ENCODE assay signal across 23 mouse cellular contexts in genomic region chr3:88164263-88164662, GRCm38 (mm10). TPM values are rescaled to one million over a fixed set of nuclear protein-coding genes. Genes with fewer than 3 reads are reported as not detected.
DNase-seq lines count a peak whose midpoint lies in the region; ATAC-seq and TF ChIP-seq lines count a peak whose summit lies in the region.
"Had no signal": no experiment of that assay in that cellular context is flagged by ENCODE, and none has a peak within 500 bp of the region (broad histone marks: within the 10 kb centered on the region; RNA-seq: fewer than 3 reads in every experiment).

No protein-coding gene starts in this region.

- H3K36me3 ChIP-seq in forebrain, embryonic 13.5 days (ENCODE audit: poor library complexity, severe bottlenecking) = peaks cover 96% of the 10 kb centered on the region
- H3K36me3 ChIP-seq in forebrain, embryonic 16.5 days (ENCODE audit: control insufficient read depth, insufficient read depth) = peaks cover 30% of the 10 kb centered on the region
- peaks cover 97% of the 10 kb centered on the region for H3K36me3 ChIP-seq in hindbrain, embryonic 10.5 days
- H3K36me3 ChIP-seq in hindbrain, embryonic 13.5 days = peaks cover 96% of the 10 kb centered on the region

- H3K27me3 ChIP-seq in forebrain, embryonic 13.5 days = no peaks in the 10 kb centered on the region
- H3K27me3 ChIP-seq in forebrain, embryonic 16.5 days (replicated peaks; ENCODE audit: control insufficient read depth, insufficient read depth, low read length) = no peaks in the 10 kb centered on the region
- no peaks in the 10 kb centered on the region for H3K27me3 ChIP-seq in hindbrain, embryonic 10.5 days (ENCODE audit: insufficient read depth, poor library complexity, severe bottlenecking)
- H3K27me3 ChIP-seq in hindbrain, embryonic 13.5 days = no peaks in the 10 kb centered on the region
- H3K27me3 ChIP-seq: CH12.LX; embryonic facial prominence, embryonic 12.5 days; neural tube, embryonic 15.5 days; Patski had no signal

- H3K4me2 ChIP-seq in forebrain, embryonic 13.5 days = no peak overlapping the region
- no peak overlapping the region for H3K4me2 ChIP-seq in forebrain, embryonic 16.5 days (ENCODE audit: low read length)
- H3K4me2 ChIP-seq in hindbrain, embryonic 13.5 days = no peak overlapping the region
- H3K4me2 ChIP-seq: embryonic facial prominence, embryonic 12.5 days; neural tube, embryonic 15.5 days had no signal

- H3K4me1 ChIP-seq in forebrain, embryonic 13.5 days = peaks cover 15% of the 10 kb centered on the region
- H3K4me1 ChIP-seq in forebrain, embryonic 16.5 days (replicated peaks; ENCODE audit: control insufficient read depth, insufficient read depth, low read length) = peaks cover 5% of the 10 kb centered on the region
- peaks cover 12% of the 10 kb centered on the region for H3K4me1 ChIP-seq in hindbrain, embryonic 10.5 days (replicated peaks)
- no peaks in the 10 kb centered on the region for H3K4me1 ChIP-seq in hindbrain, embryonic 13.5 days (replicated peaks)
- H3K4me1 ChIP-seq: embryonic facial prominence, embryonic 12.5 days; neural tube, embryonic 15.5 days had no signal

- H3K4me3 ChIP-seq in forebrain, embryonic 13.5 days = no peak overlapping the region
- no peak overlapping the region for H3K4me3 ChIP-seq in forebrain, embryonic 16.5 days (replicated peaks; ENCODE audit: low read length)
- H3K4me3 ChIP-seq in hindbrain, embryonic 10.5 days = no peak overlapping the region
- H3K4me3 ChIP-seq in hindbrain, embryonic 13.5 days = no peak overlapping the region
- no peak overlapping the region for H3K4me3 ChIP-seq in layer of hippocampus, adult 2 months
- H3K4me3 ChIP-seq: embryonic facial prominence, embryonic 12.5 days; heart, embryonic 10.5 days; neural tube, embryonic 15.5 days had no signal

- no peaks in the 10 kb centered on the region for H3K9me3 ChIP-seq in forebrain, embryonic 13.5 days (replicated peaks)
- no peaks in the 10 kb centered on the region for H3K9me3 ChIP-seq in forebrain, embryonic 16.5 days (ENCODE audit: control insufficient read depth, low read length)
- no peaks in the 10 kb centered on the region for H3K9me3 ChIP-seq in hindbrain, embryonic 10.5 days
- no peaks in the 10 kb centered on the region for H3K9me3 ChIP-seq in hindbrain, embryonic 13.5 days
- H3K9me3 ChIP-seq: embryonic facial prominence, embryonic 12.5 days; G1E; heart, embryonic 10.5 days; neural tube, embryonic 15.5 days had no signal

- no peak overlapping the region for H3K9ac ChIP-seq in forebrain, embryonic 13.5 days
- no peak overlapping the region for H3K9ac ChIP-seq in forebrain, embryonic 16.5 days (replicated peaks; ENCODE audit: low read depth, low read length)
- no peak overlapping the region for H3K9ac ChIP-seq in hindbrain, embryonic 13.5 days
- H3K9ac ChIP-seq: embryonic facial prominence, embryonic 12.5 days; forebrain, postnatal 0 days; neural tube, embryonic 15.5 days had no signal

- 30% methylated on average over 3 of the region's 3 CpGs for WGBS in forebrain, embryonic 13.5 days
- 19% methylated on average over 3 of the region's 3 CpGs for WGBS in forebrain, embryonic 16.5 days
- WGBS in hindbrain, embryonic 10.5 days = 56% methylated on average over 3 of the region's 3 CpGs
- 62% methylated on average over 3 of the region's 3 CpGs for WGBS in hindbrain, embryonic 13.5 days

- ATAC-seq in forebrain, embryonic 13.5 days = no peak
- ATAC-seq in forebrain, embryonic 16.5 days = no peak
- ATAC-seq in hindbrain, embryonic 13.5 days (ENCODE audit: low FRiP score) = no peak
- ATAC-seq: forebrain, postnatal 0 days; hindbrain, postnatal 0 days; intestine, embryonic 16.5 days; Patski had no signal

- H3K27ac ChIP-seq in forebrain, embryonic 13.5 days = 0 out of 2 replicates have a peak overlapping the region, but pooled peaks have one; percentile 1
- no peak overlapping the region for H3K27ac ChIP-seq in forebrain, embryonic 16.5 days (ENCODE audit: low read length)
- H3K27ac ChIP-seq in hindbrain, embryonic 10.5 days = peak overlapping the region; percentile 50; the same call in 1 of the 2 replicates
- H3K27ac ChIP-seq in hindbrain, embryonic 13.5 days = no peak overlapping the region
- H3K27ac ChIP-seq in layer of hippocampus, adult 2 months = peak overlapping the region; percentile 88
- H3K27ac ChIP-seq: embryonic facial prominence, embryonic 12.5 days; heart, embryonic 10.5 days; hindbrain, postnatal 0 days; neural tube, embryonic 15.5 days had no signal

- no peak for DNase-seq in hindbrain, embryonic 10.5 days (ENCODE audit: low spot score)
- no peak for DNase-seq in layer of hippocampus, adult 2 months (ENCODE audit: low spot score in 2 of 2)
- no peak for DNase-seq in layer of hippocampus, postnatal 14 days (ENCODE audit: low spot score in 2 of 2)
- DNase-seq: B cell, adult 2 months; forebrain, postnatal 0 days; gastrocnemius, postnatal 36 days; kidney, postnatal 36 days; left cerebral cortex, postnatal 4 days; lung, postnatal 4 days; right cerebral cortex, adult 18-20 months; right cerebral cortex, postnatal 4 days; thymus, postnatal 14 days had no signal

- TF ChIP-seq CTCF in layer of hippocampus, adult 2 months (conservative IDR thresholded peaks at IDR 0.05) = no peak

RNA-seq across cellular contexts. Expression of gene Mef2d, which starts 22.1 kb away (rescaled TPM):
- polyA plus RNA-seq in forebrain, embryonic 13.5 days (2015; fragmentation: Nextera tagmentation; extraction: Ambion mirVana) = 15.0 and 16.5 TPM in 2 replicates
- 25.1 and 28.3 TPM in 2 replicates for polyA plus RNA-seq in forebrain, embryonic 16.5 days (2015; fragmentation: Nextera tagmentation; extraction: Ambion mirVana)
- 10.2 and 15.1 TPM in 2 replicates for polyA plus RNA-seq in hindbrain, embryonic 10.5 days (2016; fragmentation: Nextera tagmentation; extraction: Ambion mirVana)
- 14.5 and 14.8 TPM in 2 replicates for polyA plus RNA-seq in hindbrain, embryonic 13.5 days (2015; fragmentation: Nextera tagmentation; extraction: Ambion mirVana)
- total RNA-seq in layer of hippocampus, adult 2 months (2021) = 100 to 1,000 TPM; 206 to 210 TPM
- 100 to 1,000 TPM; 146 to 156 TPM for total RNA-seq in layer of hippocampus, postnatal 14 days (2021)

Comparison
In these comparisons a context has a peak if more than half of its experiments do, and no peak if none do; other contexts are left out.
1. H3K27ac ChIP-seq: peak in forebrain, embryonic 13.5 days (single experiment), hindbrain, embryonic 10.5 days (single experiment) and layer of hippocampus, adult 2 months (single experiment); none in forebrain, embryonic 16.5 days (single experiment) and hindbrain, embryonic 13.5 days (single experiment).